Mouse (Mus musculus) E14TG2a.4 (cell line): ENCODE data around the gene Ninj1.

Experiments
- H3K27me3 ChIP-seq: 2 replicates; pipeline ENCODE4 v1.6.1; 2014; ENCODE audit warnings: low read length, control low read depth; ENCODE audit not compliant: insufficient read depth
- H3K36me3 ChIP-seq: 2 replicates; pipeline ENCODE4 v1.6.1; 2014; ENCODE audit warnings: low read length, control low read depth; ENCODE audit not compliant: insufficient read depth
- H3K4me1 ChIP-seq: replicated peaks from 2 replicates; pipeline ENCODE4 v1.6.1; 2014; ENCODE audit warnings: low read depth, low read length, control low read depth
- H3K4me3 ChIP-seq: replicated peaks from 2 replicates; pipeline ENCODE4 v1.5.1; 2014; ENCODE audit warnings: mild to moderate bottlenecking, low read length
- H3K9me3 ChIP-seq: 2 replicates; pipeline ENCODE4 v1.6.1; 2014; ENCODE audit warnings: low read length, control low read depth
- CTCF ChIP-seq: conservative IDR thresholded peaks from 2 replicates; pipeline ENCODE4 v1.5.1; 2014; ENCODE audit warnings: low read length
- NANOG ChIP-seq: IDR thresholded peaks from 2 replicates; pipeline ENCODE4 v1.6.1; 2014; ENCODE audit warnings: borderline replicate concordance, low read length, mixed read lengths
- POU5F1 ChIP-seq: IDR thresholded peaks from 2 replicates; pipeline ENCODE4 v1.6.1; 2014; ENCODE audit warnings: low read length, borderline replicate concordance

The Ninj1 gene

GRCm38 (mm10) chr13:49242321-49243065 lies 55.2 kb downstream of the Ninj1 start:
- peaks cover 66% of the 10 kb centered on the region for H3K27me3 ChIP-seq
- peaks cover 12% of the 10 kb centered on the region for H3K4me1 ChIP-seq
- no peaks in the 10 kb centered on the region for H3K9me3 ChIP-seq
- no peak overlapping the region for H3K4me3 ChIP-seq
- TF ChIP-seq NANOG (no peak), POU5F1 (no peak), CTCF (no peak)
- no peaks in the 10 kb centered on the region for H3K36me3 ChIP-seq

GRCm38 (mm10) chr13:49243492-49243891 lies 56.2 kb downstream of the Ninj1 start:
- Histone ChIP-seq H3K4me1 (peaks cover 16% of the 10 kb centered on the region), H3K36me3 (no peaks in the 10 kb centered on the region), H3K27me3 (peaks cover 74% of the 10 kb centered on the region), H3K9me3 (no peaks in the 10 kb centered on the region), H3K4me3 (no peak overlapping the region)
- TF ChIP-seq NANOG (no peak), CTCF (no peak), POU5F1 (no peak)

- peaks cover 22% of the 10 kb centered on the region for H3K4me1 ChIP-seq
- H3K36me3 ChIP-seq: no peaks in the 10 kb centered on the region
- no peak for TF ChIP-seq NANOG
- TF ChIP-seq CTCF: no peak
- no peak for TF ChIP-seq POU5F1
Observed at GRCm38 (mm10) chr13:49245251-49245650, 58.0 kb downstream of the Ninj1 start.

More at GRCm38 (mm10) chr13:49245251-49245650, 58.0 kb downstream of the Ninj1 start:
- Histone ChIP-seq H3K27me3 (peaks cover 75% of the 10 kb centered on the region), H3K4me3 (no peak overlapping the region), H3K9me3 (no peaks in the 10 kb centered on the region)
